Comparison of ENCODE assay signal across 11 mouse cellular contexts in genomic region chr9:79720143-79720542, GRCm38 (mm10). TPM values are rescaled to one million over a fixed set of nuclear protein-coding genes. Genes with fewer than 3 reads are reported as not detected.
DNase-seq lines count a peak whose midpoint lies in the region; ATAC-seq and TF ChIP-seq lines count a peak whose summit lies in the region.
"Had no signal": no experiment of that assay in that cellular context is flagged by ENCODE, and none has a peak within 500 bp of the region (broad histone marks: within the 10 kb centered on the region; RNA-seq: fewer than 3 reads in every experiment).

No protein-coding gene starts in this region.

- no peak for DNase-seq in forebrain, postnatal 0 days
- no peak for DNase-seq in lung, postnatal 25 days (ENCODE audit: low spot score)
- peak; percentile 43 for DNase-seq in limb, embryonic 10.5 days (ENCODE audit: low spot score)
- DNase-seq in right cerebral cortex, postnatal 14 days = no peak
- no peak for DNase-seq in layer of hippocampus, adult 2 months (ENCODE audit: low spot score in 2 of 2)
- DNase-seq: liver, embryonic 13.5 days; right cerebral cortex, postnatal 25 days had no signal

- peak overlapping the region; percentile 95; the same call in 1 of the 2 replicates for H3K4me2 ChIP-seq in forebrain, embryonic 13.5 days
- H3K4me2 ChIP-seq in forebrain, postnatal 0 days (ENCODE audit: low read depth) = no peak overlapping the region
- H3K4me2 ChIP-seq in lung, embryonic 15.5 days = peak overlapping the region; percentile 96; the same call in 1 of the 2 replicates
- H3K4me2 ChIP-seq in neural tube, embryonic 14.5 days (ENCODE audit: low read depth, low read length) = peak overlapping the region; percentile 81; the same call in 1 of the 2 replicates

- H3K4me3 ChIP-seq in forebrain, embryonic 13.5 days = no peak overlapping the region
- no peak overlapping the region for H3K4me3 ChIP-seq in forebrain, postnatal 0 days (ENCODE audit: low read depth, low read length)
- no peak overlapping the region for H3K4me3 ChIP-seq in lung, embryonic 15.5 days
- H3K4me3 ChIP-seq in limb, embryonic 10.5 days = peak overlapping the region; percentile 63; the same call in 1 of the 2 replicates
- H3K4me3 ChIP-seq in neural tube, embryonic 14.5 days (ENCODE audit: low read depth, low read length) = no peak overlapping the region
- H3K4me3 ChIP-seq in layer of hippocampus, adult 2 months = no peak overlapping the region
- H3K4me3 ChIP-seq: liver, embryonic 13.5 days had no signal

- no peaks in the 10 kb centered on the region for H3K9me3 ChIP-seq in forebrain, embryonic 13.5 days (replicated peaks)
- H3K9me3 ChIP-seq in forebrain, postnatal 0 days (ENCODE audit: low read length) = no peaks in the 10 kb centered on the region
- no peaks in the 10 kb centered on the region for H3K9me3 ChIP-seq in lung, embryonic 15.5 days
- no peaks in the 10 kb centered on the region for H3K9me3 ChIP-seq in limb, embryonic 10.5 days (replicated peaks)
- no peaks in the 10 kb centered on the region for H3K9me3 ChIP-seq in neural tube, embryonic 14.5 days (ENCODE audit: control insufficient read depth, low read length)
- H3K9me3 ChIP-seq: liver, embryonic 13.5 days had no signal

- WGBS in forebrain, embryonic 13.5 days = 28% methylated on average over 9 of the region's 9 CpGs
- WGBS in forebrain, postnatal 0 days = 38% methylated on average over 9 of the region's 9 CpGs
- WGBS in lung, embryonic 15.5 days = 52% methylated on average over 9 of the region's 9 CpGs
- WGBS in limb, embryonic 10.5 days = 24% methylated on average over 9 of the region's 9 CpGs
- WGBS in neural tube, embryonic 14.5 days = 29% methylated on average over 9 of the region's 9 CpGs

- no peak for ATAC-seq in forebrain, embryonic 13.5 days
- no peak for ATAC-seq in forebrain, postnatal 0 days
- ATAC-seq in lung, embryonic 15.5 days (ENCODE audit: borderline replicate concordance, extremely low read depth, low FRiP score, low TSS enrichment) = no peak
- no peak for ATAC-seq in neural tube, embryonic 14.5 days (ENCODE audit: low read depth)
- ATAC-seq: Patski had no signal

- H3K9ac ChIP-seq in forebrain, embryonic 13.5 days = no peak overlapping the region
- no peak overlapping the region for H3K9ac ChIP-seq in forebrain, postnatal 0 days
- no peak overlapping the region for H3K9ac ChIP-seq in lung, embryonic 15.5 days
- no peak overlapping the region for H3K9ac ChIP-seq in neural tube, embryonic 14.5 days (replicated peaks; ENCODE audit: low read depth, low read length)
- H3K9ac ChIP-seq: liver, embryonic 13.5 days had no signal

- peaks cover 28% of the 10 kb centered on the region for H3K4me1 ChIP-seq in forebrain, embryonic 13.5 days
- H3K4me1 ChIP-seq in forebrain, postnatal 0 days (ENCODE audit: insufficient read depth) = peaks cover 13% of the 10 kb centered on the region; the same call in 1 of the 2 replicates
- H3K4me1 ChIP-seq in lung, embryonic 15.5 days = peaks cover 38% of the 10 kb centered on the region
- peaks cover 49% of the 10 kb centered on the region for H3K4me1 ChIP-seq in limb, embryonic 10.5 days
- H3K4me1 ChIP-seq in neural tube, embryonic 14.5 days (ENCODE audit: control insufficient read depth, insufficient read depth, low read length) = peaks cover 7% of the 10 kb centered on the region
- H3K4me1 ChIP-seq: liver, embryonic 13.5 days had no signal

- TF ChIP-seq CTCF in forebrain, postnatal 0 days (IDR thresholded peaks at IDR 0.05; ENCODE audit: low read depth) = no peak
- TF ChIP-seq CTCF in layer of hippocampus, adult 2 months (conservative IDR thresholded peaks at IDR 0.05) = no peak

- no peak overlapping the region for H3K27ac ChIP-seq in forebrain, embryonic 13.5 days
- no peak overlapping the region for H3K27ac ChIP-seq in forebrain, postnatal 0 days (ENCODE audit: low read depth, low read length)
- no peak overlapping the region for H3K27ac ChIP-seq in lung, embryonic 15.5 days
- H3K27ac ChIP-seq in limb, embryonic 10.5 days = peak overlapping the region; percentile 87
- H3K27ac ChIP-seq in neural tube, embryonic 14.5 days (ENCODE audit: low read depth, low read length) = no peak overlapping the region
- no peak overlapping the region for H3K27ac ChIP-seq in layer of hippocampus, adult 2 months
- H3K27ac ChIP-seq: liver, embryonic 13.5 days had no signal

- no peaks in the 10 kb centered on the region for H3K36me3 ChIP-seq in forebrain, embryonic 13.5 days (ENCODE audit: poor library complexity, severe bottlenecking)
- H3K36me3 ChIP-seq in forebrain, postnatal 0 days (ENCODE audit: insufficient read depth) = no peaks in the 10 kb centered on the region
- no peaks in the 10 kb centered on the region for H3K36me3 ChIP-seq in lung, embryonic 15.5 days
- H3K36me3 ChIP-seq in limb, embryonic 10.5 days = no peaks in the 10 kb centered on the region
- H3K36me3 ChIP-seq in neural tube, embryonic 14.5 days (ENCODE audit: control insufficient read depth, insufficient read depth, low read length) = no peaks in the 10 kb centered on the region
- H3K36me3 ChIP-seq: liver, embryonic 13.5 days had no signal

- peaks cover 54% of the 10 kb centered on the region for H3K27me3 ChIP-seq in forebrain, embryonic 13.5 days
- H3K27me3 ChIP-seq in forebrain, postnatal 0 days (ENCODE audit: insufficient read depth, low read length) = peaks cover 33% of the 10 kb centered on the region
- peaks cover 19% of the 10 kb centered on the region for H3K27me3 ChIP-seq in lung, embryonic 15.5 days
- H3K27me3 ChIP-seq in limb, embryonic 10.5 days (ENCODE audit: low read depth, poor library complexity, severe bottlenecking) = peaks cover 47% of the 10 kb centered on the region
- H3K27me3 ChIP-seq in neural tube, embryonic 14.5 days (ENCODE audit: control insufficient read depth, insufficient read depth, low read length) = peaks cover 10% of the 10 kb centered on the region; the same call in 1 of the 2 replicates
- H3K27me3 ChIP-seq: Patski had no signal

RNA-seq across cellular contexts. Expression of gene Col12a1, which starts 1.5 kb away (rescaled TPM):
- 2.5 and 3.1 TPM in 2 replicates for polyA plus RNA-seq in forebrain, embryonic 13.5 days (2015; fragmentation: Nextera tagmentation; extraction: Ambion mirVana)
- 12.4 and 29.8 TPM in 2 replicates for total RNA-seq in forebrain, postnatal 0 days (2014; rRNA removed)
- 5.2 and 7.0 TPM in 2 replicates for polyA plus RNA-seq in forebrain, postnatal 0 days (2015; fragmentation: Nextera tagmentation; extraction: Ambion mirVana)
- polyA plus RNA-seq in lung, embryonic 15.5 days (2015; fragmentation: Nextera tagmentation; extraction: Ambion mirVana) = 16.9 TPM in 2 replicates
- polyA plus RNA-seq in limb, embryonic 10.5 days (2016; fragmentation: Nextera tagmentation; extraction: Ambion mirVana) = 4.8 and 12.4 TPM in 2 replicates
- polyA plus RNA-seq in neural tube, embryonic 14.5 days (2014; fragmentation: Nextera tagmentation; extraction: Ambion mirVana) = 13.3 and 17.7 TPM in 2 replicates
- 1 to 10 TPM; 6.6 to 7.8 TPM for total RNA-seq in layer of hippocampus, adult 2 months (2021)

RNA-seq across cellular contexts. Expression of gene Cox7a2, which starts 39.5 kb away (rescaled TPM):
- 755 and 828 TPM in 2 replicates for polyA plus RNA-seq in forebrain, embryonic 13.5 days (2015; fragmentation: Nextera tagmentation; extraction: Ambion mirVana)
- 435 and 605 TPM in 2 replicates for total RNA-seq in forebrain, postnatal 0 days (2014; rRNA removed)
- polyA plus RNA-seq in forebrain, postnatal 0 days (2015; fragmentation: Nextera tagmentation; extraction: Ambion mirVana) = 956 and 1,227 TPM in 2 replicates
- 634 and 682 TPM in 2 replicates for polyA plus RNA-seq in lung, embryonic 15.5 days (2015; fragmentation: Nextera tagmentation; extraction: Ambion mirVana)
- 670 and 730 TPM in 2 replicates for polyA plus RNA-seq in limb, embryonic 10.5 days (2016; fragmentation: Nextera tagmentation; extraction: Ambion mirVana)
- polyA plus RNA-seq in neural tube, embryonic 14.5 days (2014; fragmentation: Nextera tagmentation; extraction: Ambion mirVana) = 819 and 952 TPM in 2 replicates
- 100 to 1,000 TPM; 305 to 312 TPM for total RNA-seq in layer of hippocampus, adult 2 months (2021)
